ENCODE assay signal across 11 mouse cellular contexts in the genomic region with DNA sequence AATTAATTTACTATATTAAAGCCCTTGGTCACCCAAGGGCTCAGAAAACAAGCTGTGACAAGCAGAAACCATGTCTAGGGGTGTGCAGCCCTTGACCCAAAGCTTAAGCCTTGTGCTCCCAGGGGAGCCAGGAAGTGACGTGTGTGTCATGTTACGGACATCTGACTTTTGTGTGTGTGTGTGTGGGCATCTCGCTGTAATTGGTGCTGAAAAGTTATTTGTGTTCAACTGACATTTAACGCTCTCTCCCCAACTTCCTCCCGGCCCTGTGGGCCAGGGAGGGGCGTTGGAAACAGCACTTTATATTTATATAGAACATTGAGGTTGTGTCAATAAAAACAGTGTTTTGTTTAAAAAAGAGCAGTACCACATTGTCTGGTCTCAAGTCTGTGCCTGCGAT. TPM values are rescaled to one million over a fixed set of nuclear protein-coding genes. Genes with fewer than 3 reads are reported as not detected.
DNase-seq lines count a peak whose midpoint lies in the region; ATAC-seq and TF ChIP-seq lines count a peak whose summit lies in the region.
"Had no signal": no experiment of that assay in that cellular context is flagged by ENCODE, and none has a peak within 500 bp of the region (broad histone marks: within the 10 kb centered on the region; RNA-seq: fewer than 3 reads in every experiment).

No protein-coding gene starts in this region.

- peaks cover 50% of the 10 kb centered on the region for H3K27me3 ChIP-seq in hindbrain, embryonic 10.5 days (ENCODE audit: insufficient read depth, poor library complexity, severe bottlenecking)
- peaks cover 52% of the 10 kb centered on the region for H3K27me3 ChIP-seq in hindbrain, embryonic 12.5 days

- H3K27ac ChIP-seq in hindbrain, embryonic 10.5 days, result no peak overlapping the region
- no peak overlapping the region for H3K27ac ChIP-seq in hindbrain, embryonic 12.5 days
- peak overlapping the region; percentile 97 for H3K27ac ChIP-seq in bone marrow, adult 2 months (ENCODE audit: control insufficient read depth, insufficient read depth, low read depth, low read length, poor library complexity)
- peak overlapping the region; percentile 60 for H3K27ac ChIP-seq in macrophage

- DNase-seq in hindbrain, embryonic 10.5 days (ENCODE audit: low spot score), result no peak
- peak; percentile 79 for DNase-seq in A20 (ENCODE audit: low read depth, low spot score)
- DNase-seq in frontal cortex, postnatal 25 days (ENCODE audit: low spot score in 2 of 2), result no peak
- DNase-seq in cerebellum, adult 8-10 months, result no peak
- no peak for DNase-seq in cerebellum, postnatal 10 days
- DNase-seq: embryo, embryonic 11 days; kidney, adult 11 months had no signal

- peaks cover 8% of the 10 kb centered on the region; the same call in 1 of the 2 replicates for H3K79me2 ChIP-seq in macrophage (ENCODE audit: inconsistent target)

- ATAC-seq in hindbrain, embryonic 12.5 days (ENCODE audit: low FRiP score), result no peak

- peaks cover 21% of the 10 kb centered on the region for H3K4me1 ChIP-seq in hindbrain, embryonic 10.5 days (replicated peaks)
- H3K4me1 ChIP-seq in hindbrain, embryonic 12.5 days, result peaks cover 15% of the 10 kb centered on the region
- peaks cover 1% of the 10 kb centered on the region; the same call in 1 of the 2 replicates for H3K4me1 ChIP-seq in bone marrow, adult 2 months (ENCODE audit: control insufficient read depth, insufficient read depth, low read length)

- H3K9ac ChIP-seq in hindbrain, embryonic 12.5 days, result no peak overlapping the region

- H3K36me3 ChIP-seq in hindbrain, embryonic 10.5 days, result no peaks in the 10 kb centered on the region
- no peaks in the 10 kb centered on the region for H3K36me3 ChIP-seq in hindbrain, embryonic 12.5 days
- H3K36me3 ChIP-seq in macrophage (ENCODE audit: inconsistent target), result no peaks in the 10 kb centered on the region

- no peak for TF ChIP-seq POLR2A in bone marrow, adult 2 months (IDR thresholded peaks at IDR 0.05; ENCODE audit: borderline replicate concordance, control insufficient read depth, low read depth, low read length)

- 64% methylated on average over 7 of the region's 7 CpGs for WGBS in hindbrain, embryonic 10.5 days
- WGBS in hindbrain, embryonic 12.5 days, result 54% methylated on average over 7 of the region's 7 CpGs
- WGBS in bone marrow, adult 2 months, result 8% methylated on average over 7 of the region's 7 CpGs
- 12% methylated on average over 7 of the region's 7 CpGs for WGBS in macrophage (ENCODE audit: missing documents)

- H3K4me3 ChIP-seq in hindbrain, embryonic 10.5 days, result 0 out of 2 replicates have a peak overlapping the region, but pooled peaks have one; percentile 61
- no peak overlapping the region for H3K4me3 ChIP-seq in hindbrain, embryonic 12.5 days
- peak overlapping the region; percentile 78 for H3K4me3 ChIP-seq in bone marrow, adult 2 months (replicated peaks; ENCODE audit: control insufficient read depth, low read depth, low read length)
- no peak overlapping the region; the same call in 1 of the 2 replicates for H3K4me3 ChIP-seq in macrophage (ENCODE audit: inconsistent target)

- no peaks in the 10 kb centered on the region for H3K9me3 ChIP-seq in hindbrain, embryonic 10.5 days
- no peaks in the 10 kb centered on the region for H3K9me3 ChIP-seq in hindbrain, embryonic 12.5 days (replicated peaks)

- H3K4me2 ChIP-seq in hindbrain, embryonic 12.5 days (replicated peaks), result no peak overlapping the region

- no peak for TF ChIP-seq CTCF in bone marrow, adult 2 months (IDR thresholded peaks at IDR 0.05; ENCODE audit: control insufficient read depth, insufficient read depth, low read length)

RNA-seq across cellular contexts. Expression of a gene that starts 0.4 kb away (rescaled TPM):
- not detected in 2 replicates for polyA plus RNA-seq in hindbrain, embryonic 10.5 days (2016; fragmentation: Nextera tagmentation; extraction: Ambion mirVana)
- polyA plus RNA-seq in hindbrain, embryonic 12.5 days (2016; fragmentation: Nextera tagmentation; extraction: Ambion mirVana), result not detected in 2 replicates
- not detected in 2 replicates for polyA plus RNA-seq in bone marrow, adult 2 months (2011; ENCODE audit: insufficient read depth, insufficient read length, low replicate concordance, missing spikeins)
- 10 to 100 TPM in 1 of 26 experiments, 1 to 10 TPM in 12, under 1 TPM in 8, not detected in 5; 0.26 to 10.5 (median 1.5) TPM for total RNA-seq in macrophage (2018; cell fraction: chromatin; rRNA removed)
- total RNA-seq in macrophage (2018; cell fraction: cytosol; rRNA removed), result under 1 TPM in 23 of 26 experiments, not detected in 3; 0.04 to 0.29 (median 0.12) TPM
- 10 to 100 TPM in 1 of 26 experiments, 1 to 10 TPM in 16, under 1 TPM in 7, not detected in 2; 0.20 to 11.2 (median 1.3) TPM for total RNA-seq in macrophage (2018; cell fraction: nucleus; rRNA removed)
- polyA plus RNA-seq in macrophage (2018), result not detected in 3 replicates
- polyA plus RNA-seq: frontal cortex, adult 2 months had no signal

RNA-seq across cellular contexts. Expression of a gene that starts 2.1 kb away (rescaled TPM):
- 5.2 and 5.7 TPM in 2 replicates for polyA plus RNA-seq in hindbrain, embryonic 10.5 days (2016; fragmentation: Nextera tagmentation; extraction: Ambion mirVana)
- polyA plus RNA-seq in hindbrain, embryonic 12.5 days (2016; fragmentation: Nextera tagmentation; extraction: Ambion mirVana), result 5.5 and 6.9 TPM in 2 replicates
- polyA plus RNA-seq in bone marrow, adult 2 months (2011; ENCODE audit: insufficient read depth, insufficient read length, low replicate concordance, missing spikeins), result 15.1 and 23.2 TPM in 2 replicates
- total RNA-seq in macrophage (2018; cell fraction: chromatin; rRNA removed), result 1,000 to 10,000 TPM in 2 of 26 experiments, 100 to 1,000 TPM in 18, 10 to 100 TPM in 6; 13.9 to 1,411 (median 390) TPM
- total RNA-seq in macrophage (2018; cell fraction: cytosol; rRNA removed), result 100 to 1,000 TPM in 17 of 26 experiments, 10 to 100 TPM in 6, 1 to 10 TPM in 3; 7.9 to 760 (median 199) TPM
- total RNA-seq in macrophage (2018; cell fraction: nucleus; rRNA removed), result 1,000 to 10,000 TPM in 6 of 26 experiments, 100 to 1,000 TPM in 16, 10 to 100 TPM in 4; 20.8 to 1,715 (median 596) TPM
- 2.5 to 7.1 TPM (median 3.9 TPM) in 3 replicates for polyA plus RNA-seq in macrophage (2018)

RNA-seq across cellular contexts. Expression of a gene that starts 25.0 kb away (rescaled TPM):
- 2.3 and 3.0 TPM in 2 replicates for polyA plus RNA-seq in hindbrain, embryonic 10.5 days (2016; fragmentation: Nextera tagmentation; extraction: Ambion mirVana)
- 2.4 and 2.6 TPM in 2 replicates for polyA plus RNA-seq in hindbrain, embryonic 12.5 days (2016; fragmentation: Nextera tagmentation; extraction: Ambion mirVana)
- polyA plus RNA-seq in bone marrow, adult 2 months (2011; ENCODE audit: insufficient read depth, insufficient read length, low replicate concordance, missing spikeins), result 0.74 TPM in 1 of 2 replicates, not detected in the other
- total RNA-seq in macrophage (2018; cell fraction: chromatin; rRNA removed), result 1 to 10 TPM in 1 of 26 experiments, under 1 TPM in 6, not detected in 19; 0.15 to 1.5 (median 0.28) TPM
- under 1 TPM in 2 of 26 experiments, not detected in 24; 0.05 to 0.21 TPM for total RNA-seq in macrophage (2018; cell fraction: cytosol; rRNA removed)
- total RNA-seq in macrophage (2018; cell fraction: nucleus; rRNA removed), result 10 to 100 TPM in 1 of 26 experiments, 1 to 10 TPM in 2, under 1 TPM in 10, not detected in 13; 0.12 to 11.7 (median 0.28) TPM
- not detected in 3 replicates for polyA plus RNA-seq in macrophage (2018)

Comparison
In these comparisons a context has a peak if more than half of its experiments do, and no peak if none do; other contexts are left out.
1. H3K4me3 ChIP-seq: peak in hindbrain, embryonic 10.5 days (single experiment) and bone marrow, adult 2 months (single experiment); none in hindbrain, embryonic 12.5 days (single experiment) and macrophage (single experiment).
2. H3K27ac ChIP-seq: peak in bone marrow, adult 2 months (single experiment) and macrophage (single experiment); none in hindbrain, embryonic 10.5 days (single experiment) and hindbrain, embryonic 12.5 days (single experiment).